In genomic region chr1:165484688-165485233, GRCm38 (mm10) we compare ENCODE assay signal across 21 mouse cellular contexts. TPM values are rescaled to one million over a fixed set of nuclear protein-coding genes. Genes with fewer than 3 reads are reported as not detected.
A peak's percentile ranks its signal among the peaks of the same experiment; 100 is the strongest.
DNase-seq lines count a peak whose midpoint lies in the region; ATAC-seq and TF ChIP-seq lines count a peak whose summit lies in the region.
"Had no signal": no experiment of that assay in that cellular context is flagged by ENCODE, and none has a peak within 500 bp of the region (broad histone marks: within the 10 kb centered on the region; RNA-seq: fewer than 3 reads in every experiment).

Gene Adcy10, plus strand, starts transcription at chr1:165485183.

- no peak for TF ChIP-seq EP300 in liver, embryonic 14.5 days (IDR thresholded peaks at IDR 0.05; ENCODE audit: low read depth)
- peak; percentile 86 for TF ChIP-seq EP300 in liver, postnatal 0 days (IDR thresholded peaks at IDR 0.05; ENCODE audit: low read depth)

- H3K9me3 ChIP-seq in liver, embryonic 14.5 days (ENCODE audit: control insufficient read depth, low read length), result no peaks in the 10 kb centered on the region
- no peaks in the 10 kb centered on the region for H3K9me3 ChIP-seq in liver, embryonic 12.5 days (replicated peaks)
- no peaks in the 10 kb centered on the region for H3K9me3 ChIP-seq in liver, postnatal 0 days (ENCODE audit: low read length)
- H3K9me3 ChIP-seq in hindbrain, embryonic 11.5 days (ENCODE audit: control insufficient read depth, low read length), result no peaks in the 10 kb centered on the region
- H3K9me3 ChIP-seq: embryonic facial prominence, embryonic 15.5 days; forebrain, embryonic 12.5 days; heart, embryonic 10.5 days; hindbrain, embryonic 13.5 days; intestine, embryonic 15.5 days; limb, embryonic 12.5 days; midbrain, embryonic 15.5 days had no signal

- H3K27me3 ChIP-seq in liver, embryonic 14.5 days (ENCODE audit: control insufficient read depth, insufficient read depth, low read length), result no peaks in the 10 kb centered on the region
- no peaks in the 10 kb centered on the region for H3K27me3 ChIP-seq in liver, embryonic 12.5 days (replicated peaks)
- H3K27me3 ChIP-seq in liver, postnatal 0 days (ENCODE audit: insufficient read depth, low read length), result no peaks in the 10 kb centered on the region
- no peaks in the 10 kb centered on the region for H3K27me3 ChIP-seq in hindbrain, embryonic 11.5 days (ENCODE audit: control insufficient read depth, insufficient read depth, low read length)
- H3K27me3 ChIP-seq: embryonic facial prominence, embryonic 15.5 days; forebrain, embryonic 12.5 days; hindbrain, embryonic 13.5 days; intestine, embryonic 15.5 days; limb, embryonic 12.5 days; midbrain, embryonic 15.5 days had no signal

- 79% methylated on average over 8 of the region's 8 CpGs for WGBS in liver, embryonic 14.5 days (ENCODE audit: insufficient replicate concordance)
- 79% methylated on average over 8 of the region's 8 CpGs for WGBS in liver, embryonic 12.5 days (ENCODE audit: insufficient replicate concordance)
- 67% methylated on average over 8 of the region's 8 CpGs for WGBS in liver, postnatal 0 days (ENCODE audit: insufficient replicate concordance)
- 94% methylated on average over 8 of the region's 8 CpGs for WGBS in hindbrain, embryonic 11.5 days

- H3K9ac ChIP-seq in liver, embryonic 14.5 days (replicated peaks), result no peak within 1 kb of the TSS
- no peak within 1 kb of the TSS for H3K9ac ChIP-seq in liver, embryonic 12.5 days
- no peak within 1 kb of the TSS for H3K9ac ChIP-seq in liver, postnatal 0 days (replicated peaks)
- no peak within 1 kb of the TSS for H3K9ac ChIP-seq in hindbrain, embryonic 11.5 days (ENCODE audit: low read depth, low read length)
- H3K9ac ChIP-seq: embryonic facial prominence, embryonic 15.5 days; forebrain, embryonic 12.5 days; hindbrain, embryonic 13.5 days; intestine, embryonic 15.5 days; limb, embryonic 12.5 days; midbrain, embryonic 15.5 days had no signal

- no peak within 1 kb of the TSS for H3K4me2 ChIP-seq in liver, embryonic 14.5 days (ENCODE audit: low read depth)
- H3K4me2 ChIP-seq in liver, embryonic 12.5 days, result no peak within 1 kb of the TSS
- peak within 1 kb of the TSS; percentile 28; the same call in 1 of the 2 replicates for H3K4me2 ChIP-seq in liver, postnatal 0 days (ENCODE audit: low read depth, low read length)
- H3K4me2 ChIP-seq in hindbrain, embryonic 11.5 days (replicated peaks; ENCODE audit: low read depth, low read length), result no peak within 1 kb of the TSS
- H3K4me2 ChIP-seq: embryonic facial prominence, embryonic 15.5 days; forebrain, embryonic 12.5 days; hindbrain, embryonic 13.5 days; intestine, embryonic 15.5 days; limb, embryonic 12.5 days; midbrain, embryonic 15.5 days had no signal

- TF ChIP-seq CTCF in liver, embryonic 14.5 days (IDR thresholded peaks at IDR 0.05; ENCODE audit: low read depth), result no peak
- no peak for TF ChIP-seq CTCF in liver, postnatal 0 days (IDR thresholded peaks at IDR 0.05; ENCODE audit: low read depth)

- no peak for DNase-seq in liver, embryonic 14.5 days (ENCODE audit: low read depth in 3 of 3, low spot score in 3 of 3)
- peak; percentile 4 for DNase-seq in ES-CJ7 (ENCODE audit: low read depth, low spot score)
- peak; percentile 29 for DNase-seq in liver, postnatal 0 days
- DNase-seq in thymus, postnatal 0 days (ENCODE audit: low spot score), result no peak
- DNase-seq in hindbrain, embryonic 11.5 days (ENCODE audit: low spot score), result no peak
- DNase-seq: adrenal gland, postnatal 36 days; embryo, embryonic 11 days; gastrocnemius, postnatal 10 days; heart, postnatal 10 days; thymus, postnatal 36 days had no signal

- peaks cover 0 to 13% of the 10 kb centered on the region in 2 experiments; a peak in 2 of 4 replicates for H3K4me1 ChIP-seq in liver, embryonic 14.5 days (replicated peaks; ENCODE audit: control insufficient read depth in 2 of 2, insufficient read depth in 2 of 2, low read length in 1 of 2)
- no peaks in the 10 kb centered on the region for H3K4me1 ChIP-seq in liver, embryonic 12.5 days
- H3K4me1 ChIP-seq in brown adipose tissue, adult 24 weeks (ENCODE audit: control insufficient read depth, insufficient read depth, insufficient read length, low read length), result peaks cover 6% of the 10 kb centered on the region; the same call in 1 of the 2 replicates
- H3K4me1 ChIP-seq in liver, postnatal 0 days (ENCODE audit: insufficient read depth), result peaks cover 19% of the 10 kb centered on the region
- no peaks in the 10 kb centered on the region for H3K4me1 ChIP-seq in hindbrain, embryonic 11.5 days (replicated peaks; ENCODE audit: control insufficient read depth, insufficient read depth, low read length)
- H3K4me1 ChIP-seq: embryonic facial prominence, embryonic 15.5 days; forebrain, embryonic 12.5 days; heart, embryonic 10.5 days; hindbrain, embryonic 13.5 days; intestine, embryonic 15.5 days; limb, embryonic 12.5 days; midbrain, embryonic 15.5 days had no signal

- H3K27ac ChIP-seq in liver, embryonic 14.5 days, result no peak within 1 kb of the TSS
- no peak within 1 kb of the TSS for H3K27ac ChIP-seq in liver, embryonic 12.5 days
- peak within 1 kb of the TSS; percentile 94 for H3K27ac ChIP-seq in brown adipose tissue, adult 24 weeks (replicated peaks; ENCODE audit: low read depth, low read length)
- peak within 1 kb of the TSS; percentile 82 for H3K27ac ChIP-seq in liver, postnatal 0 days (ENCODE audit: low read depth)
- no peak within 1 kb of the TSS for H3K27ac ChIP-seq in hindbrain, embryonic 11.5 days (ENCODE audit: low read depth, low read length)
- H3K27ac ChIP-seq: embryonic facial prominence, embryonic 15.5 days; forebrain, embryonic 12.5 days; heart, embryonic 10.5 days; hindbrain, embryonic 13.5 days; intestine, embryonic 15.5 days; kidney, postnatal 0 days; layer of hippocampus, adult 2 months; limb, embryonic 12.5 days; midbrain, embryonic 15.5 days had no signal

- peak; percentile 44; the same call in 1 of the 2 replicates for ATAC-seq in liver, embryonic 14.5 days (ENCODE audit: insufficient read depth)
- no peak for ATAC-seq in liver, embryonic 12.5 days
- peak; percentile 83 for ATAC-seq in liver, postnatal 0 days
- ATAC-seq in hindbrain, embryonic 11.5 days (ENCODE audit: low FRiP score), result no peak
- ATAC-seq: intestine, embryonic 15.5 days; midbrain, embryonic 15.5 days had no signal

- H3K36me3 ChIP-seq in liver, embryonic 14.5 days (replicated peaks; ENCODE audit: control insufficient read depth, insufficient read depth, low read depth), result peaks cover 4% of the 10 kb centered on the region
- H3K36me3 ChIP-seq in liver, embryonic 12.5 days, result peaks cover 24% of the 10 kb centered on the region
- peaks cover 22% of the 10 kb centered on the region for H3K36me3 ChIP-seq in liver, postnatal 0 days (replicated peaks; ENCODE audit: insufficient read depth, low read length)
- no peaks in the 10 kb centered on the region for H3K36me3 ChIP-seq in hindbrain, embryonic 11.5 days (ENCODE audit: control insufficient read depth, insufficient read depth, low read length)
- H3K36me3 ChIP-seq: intestine, embryonic 15.5 days had no signal

- no peak within 1 kb of the TSS for H3K4me3 ChIP-seq in liver, embryonic 14.5 days (ENCODE audit: insufficient read depth in 1 of 2, low read depth in 2 of 2, low read length in 2 of 2)
- no peak within 1 kb of the TSS for H3K4me3 ChIP-seq in liver, embryonic 12.5 days
- no peak within 1 kb of the TSS for H3K4me3 ChIP-seq in brown adipose tissue, adult 24 weeks (ENCODE audit: insufficient read depth, low read depth, low read length)
- no peak within 1 kb of the TSS for H3K4me3 ChIP-seq in liver, postnatal 0 days (ENCODE audit: low read depth, low read length)
- H3K4me3 ChIP-seq in hindbrain, embryonic 11.5 days (ENCODE audit: low read depth, low read length), result no peak within 1 kb of the TSS
- H3K4me3 ChIP-seq: embryonic facial prominence, embryonic 15.5 days; forebrain, embryonic 12.5 days; heart, embryonic 10.5 days; hindbrain, embryonic 13.5 days; intestine, embryonic 15.5 days; layer of hippocampus, adult 2 months; limb, embryonic 12.5 days; midbrain, embryonic 15.5 days had no signal

RNA-seq across cellular contexts. Expression of gene Adcy10, which starts in this region (rescaled TPM):
- polyA plus RNA-seq in liver, embryonic 14.5 days (2012; rRNA removed), result 0.01 and 0.08 TPM in 2 replicates
- polyA plus RNA-seq in liver, embryonic 14.5 days (2014; fragmentation: Nextera tagmentation; extraction: Ambion mirVana), result 0.21 TPM in 1 of 2 replicates, not detected in the other
- polyA plus RNA-seq in liver, embryonic 12.5 days (2016; fragmentation: Nextera tagmentation; extraction: Ambion mirVana), result not detected in 2 replicates
- polyA plus RNA-seq in brown adipose tissue, adult 24 weeks (2012; ENCODE audit: insufficient read depth, insufficient read length, missing spikeins), result 5.6 and 5.7 TPM in 2 replicates
- 0.08 and 0.19 TPM in 2 replicates for polyA plus RNA-seq in liver, postnatal 0 days (2015; fragmentation: Nextera tagmentation; extraction: Ambion mirVana)
- not detected in 2 replicates for polyA plus RNA-seq in thymus, postnatal 0 days (2015; fragmentation: Nextera tagmentation; extraction: Ambion mirVana)
- polyA plus RNA-seq in hindbrain, embryonic 11.5 days (2014; fragmentation: Nextera tagmentation; extraction: Ambion mirVana), result 0.04 and 0.15 TPM in 2 replicates
- polyA plus RNA-seq: embryonic facial prominence, embryonic 15.5 days; heart, embryonic 10.5 days; intestine, embryonic 15.5 days; kidney, postnatal 0 days had no signal

Comparison
In these comparisons a context has a peak if more than half of its experiments do, and no peak if none do; other contexts are left out.
1. Peak in ATAC-seq in liver, embryonic 14.5 days; RNA of the gene not detected or under 1 TPM.
2. Peak in DNase-seq, ATAC-seq, H3K27ac ChIP-seq and H3K4me2 ChIP-seq in liver, postnatal 0 days; RNA of the gene not detected or under 1 TPM.